Comparison of ENCODE assay signal across 9 mouse cellular contexts in the genomic region with DNA sequence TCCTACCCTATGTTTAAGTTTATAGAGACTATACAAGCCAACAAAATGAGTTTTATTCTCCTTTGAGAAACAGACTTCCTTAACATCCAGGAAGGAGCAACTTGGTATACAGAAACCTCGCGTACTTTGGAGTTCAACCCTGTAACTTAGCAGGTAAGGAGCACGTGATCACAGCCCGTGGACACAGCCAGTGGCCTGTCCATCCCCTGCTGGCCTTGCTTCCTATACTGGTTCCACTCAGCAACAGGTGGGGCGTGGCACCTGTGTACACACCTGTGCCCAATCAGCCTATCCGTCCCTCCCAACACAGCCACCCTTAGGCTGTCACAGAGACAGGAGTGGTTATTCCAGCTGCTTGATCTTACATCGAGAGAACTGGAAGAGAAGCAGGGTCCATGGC. TPM values are rescaled to one million over a fixed set of nuclear protein-coding genes. Genes with fewer than 3 reads are reported as not detected.
DNase-seq lines count a peak whose midpoint lies in the region; ATAC-seq and TF ChIP-seq lines count a peak whose summit lies in the region.
"Had no signal": no experiment of that assay in that cellular context is flagged by ENCODE, and none has a peak within 500 bp of the region (broad histone marks: within the 10 kb centered on the region; RNA-seq: fewer than 3 reads in every experiment).

No protein-coding gene starts in this region.

- H3K79me2 ChIP-seq in liver, adult 2 months (ENCODE audit: control insufficient read depth, insufficient read depth, low read length), result peaks cover 13% of the 10 kb centered on the region; the same call in 1 of the 2 replicates

- H3K4me3 ChIP-seq in liver, adult 2 months (ENCODE audit: insufficient read depth, low read depth, low read length), result no peak overlapping the region
- peak overlapping the region; percentile 82 for H3K4me3 ChIP-seq in liver, embryonic 16.5 days (ENCODE audit: low read depth, low read length)
- peak overlapping the region; percentile 94 for H3K4me3 ChIP-seq in stomach, embryonic 14.5 days (ENCODE audit: low read depth, low read length)

- WGBS in liver, adult 2 months, result 81% methylated on average over 7 of the region's 7 CpGs
- 73% methylated on average over 7 of the region's 7 CpGs for WGBS in liver, embryonic 16.5 days (ENCODE audit: insufficient replicate concordance)
- 71% methylated on average over 7 of the region's 7 CpGs for WGBS in stomach, embryonic 14.5 days

- H3K27ac ChIP-seq in liver, adult 2 months (replicated peaks; ENCODE audit: insufficient read depth, low read depth, low read length), result no peak overlapping the region
- H3K27ac ChIP-seq in liver, embryonic 16.5 days (ENCODE audit: low read length), result no peak overlapping the region
- H3K27ac ChIP-seq in stomach, embryonic 14.5 days (ENCODE audit: low read length), result no peak overlapping the region; the same call in 1 of the 2 replicates

- H3K4me2 ChIP-seq in liver, embryonic 16.5 days (ENCODE audit: low read depth, low read length), result peak overlapping the region; percentile 98
- peak overlapping the region; percentile 67; the same call in 1 of the 2 replicates for H3K4me2 ChIP-seq in stomach, embryonic 14.5 days (replicated peaks; ENCODE audit: low read depth, low read length)

- H3K27me3 ChIP-seq in liver, adult 2 months (ENCODE audit: control insufficient read depth, insufficient read depth, low read length), result no peaks in the 10 kb centered on the region
- peaks cover 19% of the 10 kb centered on the region for H3K27me3 ChIP-seq in liver, embryonic 16.5 days (ENCODE audit: control insufficient read depth, insufficient read depth, low read depth, low read length)
- H3K27me3 ChIP-seq in stomach, embryonic 14.5 days (ENCODE audit: control insufficient read depth, insufficient read depth, low read length), result no peaks in the 10 kb centered on the region

- H3K4me1 ChIP-seq in liver, adult 2 months (ENCODE audit: control insufficient read depth, insufficient read depth, low read length), result peaks cover 11% of the 10 kb centered on the region
- peaks cover 15% of the 10 kb centered on the region for H3K4me1 ChIP-seq in liver, embryonic 16.5 days (ENCODE audit: control insufficient read depth, low read depth, low read length)
- peaks cover 14% of the 10 kb centered on the region for H3K4me1 ChIP-seq in stomach, embryonic 14.5 days (ENCODE audit: control insufficient read depth, insufficient read depth, low read length)

- no peak for TF ChIP-seq POLR2A in liver, adult 2 months (IDR thresholded peaks at IDR 0.05; ENCODE audit: extremely low read depth, insufficient read depth, low read length)

- DNase-seq in liver, adult 2 months (ENCODE audit: extremely low read depth, low read depth, low spot score), result peak; percentile 82
- DNase-seq in liver, result no peak
- peak; percentile 72 for DNase-seq in kidney, adult 11 months
- no peak for DNase-seq in thymus, postnatal 25 days
- DNase-seq in layer of hippocampus, adult 11-12 months (ENCODE audit: low spot score), result no peak
- no peak for DNase-seq in layer of hippocampus, adult 9-10 months (ENCODE audit: low spot score)

- TF ChIP-seq CTCF in liver, adult 2 months (IDR thresholded peaks at IDR 0.05; ENCODE audit: low read depth, low read length), result no peak

- no peak overlapping the region for H3K9ac ChIP-seq in liver, adult 2 months (ENCODE audit: low read depth, low read length)
- H3K9ac ChIP-seq in liver, embryonic 16.5 days (ENCODE audit: low read depth, low read length), result no peak overlapping the region
- no peak overlapping the region for H3K9ac ChIP-seq in stomach, embryonic 14.5 days (replicated peaks; ENCODE audit: low read depth, low read length)

- H3K9me3 ChIP-seq in liver, embryonic 16.5 days (replicated peaks; ENCODE audit: control insufficient read depth, low read length), result no peaks in the 10 kb centered on the region
- no peaks in the 10 kb centered on the region for H3K9me3 ChIP-seq in stomach, embryonic 14.5 days (ENCODE audit: control insufficient read depth, low read depth, low read length)

- no peaks in the 10 kb centered on the region for H3K36me3 ChIP-seq in liver, adult 2 months (ENCODE audit: control insufficient read depth, insufficient read depth, low read length)
- no peaks in the 10 kb centered on the region for H3K36me3 ChIP-seq in liver, embryonic 16.5 days (ENCODE audit: control insufficient read depth, insufficient read depth)
- H3K36me3 ChIP-seq in stomach, embryonic 14.5 days (ENCODE audit: control insufficient read depth, insufficient read depth, low read length), result no peaks in the 10 kb centered on the region

- ATAC-seq in liver, embryonic 16.5 days (ENCODE audit: low read depth), result no peak
- peak; percentile 71 for ATAC-seq in stomach, embryonic 14.5 days (ENCODE audit: insufficient number of reproducible peaks, insufficient read depth, low FRiP score, low read depth)

RNA-seq across cellular contexts. Expression of gene Adgra3, which starts 0.8 kb away (rescaled TPM):
- total RNA-seq in liver, adult 2 months (2014; rRNA removed), result 16.3 and 18.7 TPM in 2 replicates
- polyA plus RNA-seq in liver, adult 2 months (2012; rRNA removed), result 33.3 and 54.3 TPM in 2 replicates
- polyA plus RNA-seq in liver, embryonic 16.5 days (2015; fragmentation: Nextera tagmentation; extraction: Ambion mirVana), result 1.1 and 1.7 TPM in 2 replicates
- polyA plus RNA-seq in stomach, embryonic 14.5 days (2014; fragmentation: Nextera tagmentation; extraction: Ambion mirVana), result 29.7 and 35.0 TPM in 2 replicates
- total RNA-seq: MEL had no signal

Comparison
In these comparisons a context has a peak if more than half of its experiments do, and no peak if none do; other contexts are left out.
1. DNase-seq: peak in liver, adult 2 months (single experiment) and kidney, adult 11 months (single experiment); none in liver (single experiment), thymus, postnatal 25 days (single experiment), layer of hippocampus, adult 11-12 months (single experiment) and layer of hippocampus, adult 9-10 months (single experiment).
2. RNA of gene Adgra3, which starts 0.8 kb away (polyA plus RNA-seq): 33.3 to 54.3 TPM in liver, adult 2 months and 29.7 to 35.0 TPM in stomach, embryonic 14.5 days; 1.1 to 1.7 TPM in liver, embryonic 16.5 days; every median in the first group is over 10 times any median in the second.